Mouse (Mus musculus) stomach, postnatal 0 days (tissue): Measurements from ENCODE around the gene Fxyd7. TPM values are rescaled to one million over a fixed set of nuclear protein-coding genes. Genes with fewer than 3 reads are reported as not detected.

Source experiments
- ATAC-seq: fragments of 200-750 bp; cut with Nextera tagmentation; 2 replicates; pipeline ENCODE4 v1.8.0; 2017; ENCODE audit not compliant: low FRiP score, low TSS enrichment
- DNase-seq: peaks from one replicate; pipeline ENCODE4 v3.0.0-alpha.2; 2016; ENCODE audit warnings: low spot score
- H3K27ac ChIP-seq: fragments of 300-500 bp; sonication (generic); replicated peaks from 2 replicates; pipeline ENCODE4 v1.5.1; 2014; ENCODE audit warnings: mild to moderate bottlenecking, control low read depth
- H3K27me3 ChIP-seq: fragments of 300-500 bp; sonication (generic); 2 replicates; pipeline ENCODE4 v1.6.1; 2014; ENCODE audit warnings: low read length; ENCODE audit not compliant: control insufficient read depth, insufficient read depth
- H3K36me3 ChIP-seq: fragments of 300-500 bp; sonication (generic); 2 replicates; pipeline ENCODE4 v1.6.1; 2014; ENCODE audit warnings: low read length, mixed read lengths; ENCODE audit not compliant: control insufficient read depth, insufficient read depth
- H3K4me1 ChIP-seq: fragments of 300-500 bp; sonication (generic); replicated peaks from 2 replicates; pipeline ENCODE4 v1.6.1; 2014; ENCODE audit warnings: antibody characterized with exemption; ENCODE audit not compliant: control insufficient read depth, insufficient read depth
- H3K4me2 ChIP-seq: fragments of 300-500 bp; sonication (generic); replicated peaks from 2 replicates; pipeline ENCODE4 v1.6.1; 2014; ENCODE audit warnings: low read depth, mild to moderate bottlenecking, control low read depth, moderate library complexity
- H3K4me3 ChIP-seq: fragments of 300-500 bp; sonication (generic); 2 replicates; pipeline ENCODE4 v1.5.1; 2014; ENCODE audit warnings: low read depth, low read length, control low read depth
- H3K9ac ChIP-seq: fragments of 300-500 bp; sonication (generic); 2 replicates; pipeline ENCODE4 v1.6.1; 2014; ENCODE audit warnings: mild to moderate bottlenecking, low read length, control low read depth, mixed read lengths
- H3K9me3 ChIP-seq: fragments of 300-500 bp; sonication (generic); 2 replicates; pipeline ENCODE4 v1.6.1; 2016; ENCODE audit warnings: low read length; ENCODE audit not compliant: control insufficient read depth
- CTCF ChIP-seq: IDR thresholded peaks from 2 replicates; pipeline ENCODE4 v1.5.1; 2016; ENCODE audit warnings: antibody characterized with exemption, low read depth, mild to moderate bottlenecking, moderate library complexity
- EP300 ChIP-seq: optimal IDR thresholded peaks from 2 replicates; pipeline ENCODE3; 2016; ENCODE audit warnings: antibody characterized with exemption
- WGBS: fragments of 180-500 bp; shearing (Covaris S2); extraction: QIAGEN DNeasy Blood & Tissue Kit; methylation state at CpG from one replicate; pipeline ENCODE4 v1.1.7; 2014; 5-methylcytosine and 5-hydroxymethylcytosine counted together
- polyA plus RNA-seq: library from polyadenylated mRNA; unstranded; fragments of >200 nt; fragmentation: Nextera tagmentation; extraction: Ambion mirVana; gene quantifications from 2 replicates; pipeline ENCODE4 v1.2.1, GENCODE M21; 2015

Fxyd7 gene
- polyA plus RNA-seq, 1 experiment from 2014 or later: 19.9 TPM

- H3K36me3 ChIP-seq: no peaks in the 10 kb centered on the region
- H3K9ac ChIP-seq: no peak overlapping the region
- no peaks in the 10 kb centered on the region for H3K9me3 ChIP-seq
- 93% methylated on average over 9 of the region's 9 CpGs for WGBS
- no peak for DNase-seq
- no peak for ATAC-seq
- peaks cover 3% of the 10 kb centered on the region; the same call in 1 of the 2 replicates for H3K4me1 ChIP-seq
- TF ChIP-seq CTCF: no peak
- no peak for TF ChIP-seq EP300
- H3K27me3 ChIP-seq: no peaks in the 10 kb centered on the region
- peak overlapping the region; percentile 73 for H3K27ac ChIP-seq
- H3K4me3 ChIP-seq: no peak overlapping the region
- no peak overlapping the region for H3K4me2 ChIP-seq
These were observed 35.0 kb upstream of the Fxyd7 start for GRCm38 (mm10) chr7:31086175-31086755.

DNA sequence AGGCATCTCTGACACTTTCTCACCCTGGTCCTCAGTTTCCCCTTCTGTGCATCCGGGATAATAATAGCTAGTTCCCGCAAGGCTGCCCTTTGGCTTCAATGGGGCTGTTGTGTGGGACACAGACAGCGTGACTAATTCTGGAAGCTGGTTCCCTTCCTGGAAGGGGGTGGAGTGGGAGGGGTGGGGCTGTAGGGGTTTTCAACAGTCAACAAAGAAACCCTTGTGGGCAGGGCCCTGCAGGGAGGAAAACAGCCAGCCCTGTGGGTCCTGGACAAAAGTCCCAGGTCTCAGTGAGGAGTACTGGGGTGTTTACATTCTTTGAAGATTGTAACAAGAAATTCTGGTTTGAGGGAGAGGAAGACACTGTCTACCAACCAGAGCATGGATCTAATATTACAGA lies 33.9 kb upstream of the Fxyd7 start:
- Histone ChIP-seq H3K4me2 (no peak overlapping the region), H3K36me3 (no peaks in the 10 kb centered on the region), H3K27ac (peak overlapping the region; percentile 81), H3K4me3 (no peak overlapping the region), H3K27me3 (no peaks in the 10 kb centered on the region), H3K9ac (no peak overlapping the region), H3K4me1 (peaks cover 3% of the 10 kb centered on the region; the same call in 1 of the 2 replicates), H3K9me3 (no peaks in the 10 kb centered on the region)
- TF ChIP-seq CTCF: no peak
- TF ChIP-seq EP300: no peak
- ATAC-seq (peak; percentile 68), DNase-seq (peak; percentile 76)
- WGBS: 44% methylated on average over 3 of the region's 3 CpGs

DNA sequence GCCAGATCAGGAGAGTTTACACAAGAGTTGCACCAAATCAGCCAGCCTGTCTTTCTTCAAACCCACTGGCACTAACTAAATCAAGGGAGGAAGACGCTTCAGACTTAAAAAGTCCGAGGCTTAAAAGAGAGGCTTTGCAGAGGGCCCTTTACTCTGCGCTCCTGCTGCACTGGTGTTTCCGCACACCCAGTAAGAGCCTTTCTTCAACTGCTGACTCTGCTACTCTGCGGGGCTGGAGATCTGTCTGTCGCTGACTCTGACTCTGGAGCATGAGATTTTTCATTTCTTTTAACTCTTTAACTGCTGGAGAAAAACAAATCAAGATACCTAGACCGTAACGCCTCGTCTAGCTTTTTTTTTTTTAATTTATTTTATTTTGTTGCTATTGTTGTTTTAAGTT lies 32.9 kb upstream of the Fxyd7 start:
- H3K27me3 ChIP-seq: no peaks in the 10 kb centered on the region
- TF ChIP-seq EP300 (no peak), CTCF (no peak)
- WGBS: 43% methylated on average over 9 of the region's 9 CpGs
- H3K9me3 ChIP-seq: no peaks in the 10 kb centered on the region
- no peak overlapping the region for H3K9ac ChIP-seq
- no peaks in the 10 kb centered on the region for H3K36me3 ChIP-seq
- peaks cover 3% of the 10 kb centered on the region; the same call in 1 of the 2 replicates for H3K4me1 ChIP-seq
- H3K27ac ChIP-seq: peak overlapping the region; percentile 49
- DNase-seq: no peak
- no peak for ATAC-seq
- no peak overlapping the region for H3K4me3 ChIP-seq
- no peak overlapping the region for H3K4me2 ChIP-seq

DNA sequence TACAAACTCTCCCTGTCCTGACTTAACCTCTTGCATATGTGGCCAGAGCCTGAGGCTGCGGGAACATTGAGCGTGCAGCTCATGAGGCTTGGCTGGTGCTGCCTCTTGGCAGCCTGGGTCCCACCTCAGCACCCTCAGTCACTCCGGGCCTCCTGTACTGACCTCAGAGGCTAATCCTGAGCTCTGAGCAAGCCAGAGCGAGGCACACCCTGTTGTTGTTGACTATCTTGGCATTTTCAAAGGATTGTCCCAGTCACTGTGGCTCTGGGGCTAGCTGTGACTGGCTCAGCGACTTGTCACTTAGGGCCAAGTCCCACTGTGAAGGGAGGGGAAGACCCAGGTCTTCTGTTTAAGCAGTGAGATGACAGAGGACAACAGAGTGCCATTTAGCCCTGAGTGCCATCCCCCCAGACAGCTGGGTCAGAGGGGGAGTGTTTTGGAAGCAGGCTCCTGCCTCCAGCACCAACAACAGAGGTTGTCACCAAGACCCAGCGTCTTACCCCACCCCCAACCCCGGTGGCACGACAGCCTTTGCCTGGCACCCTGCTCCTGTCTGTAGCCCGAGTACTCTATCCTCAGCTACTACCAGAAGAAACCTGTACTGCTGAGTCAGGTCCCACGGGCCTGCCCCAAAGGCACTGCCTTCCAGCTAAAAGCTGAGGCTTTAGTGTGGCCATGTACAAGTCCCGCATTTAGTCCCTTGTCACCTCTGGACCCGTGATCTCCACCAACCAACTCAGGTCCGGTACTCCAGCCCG lies 31.7 kb upstream of the Fxyd7 start:
- H3K4me3 ChIP-seq: no peak overlapping the region
- no peak overlapping the region for H3K4me2 ChIP-seq
- H3K27me3 ChIP-seq: no peaks in the 10 kb centered on the region
- TF ChIP-seq CTCF (no peak), EP300 (no peak)
- peak; percentile 66 for DNase-seq
- H3K9ac ChIP-seq: 0 out of 2 replicates have a peak overlapping the region, but pooled peaks have one; percentile 13
- no peaks in the 10 kb centered on the region for H3K36me3 ChIP-seq
- H3K4me1 ChIP-seq: peaks cover 3% of the 10 kb centered on the region; the same call in 1 of the 2 replicates
- 57% methylated on average over 14 of the region's 14 CpGs for WGBS
- H3K9me3 ChIP-seq: no peaks in the 10 kb centered on the region
- peak overlapping the region; percentile 74 for H3K27ac ChIP-seq
- ATAC-seq: peak; percentile 86

GRCm38 (mm10) chr7:31082106-31082505 lies 30.8 kb upstream of the Fxyd7 start:
- no peak for DNase-seq
- H3K9ac ChIP-seq: no peak overlapping the region
- peaks cover 3% of the 10 kb centered on the region; the same call in 1 of the 2 replicates for H3K4me1 ChIP-seq
- H3K4me2 ChIP-seq: no peak overlapping the region
- no peak for TF ChIP-seq EP300
- TF ChIP-seq CTCF: no peak
- H3K36me3 ChIP-seq: no peaks in the 10 kb centered on the region
- no peak overlapping the region for H3K4me3 ChIP-seq
- ATAC-seq: no peak
- H3K9me3 ChIP-seq: no peaks in the 10 kb centered on the region
- H3K27me3 ChIP-seq: no peaks in the 10 kb centered on the region
- no peak overlapping the region for H3K27ac ChIP-seq

- Histone ChIP-seq H3K27ac (no peak overlapping the region), H3K4me2 (no peak overlapping the region), H3K4me3 (no peak overlapping the region), H3K36me3 (no peaks in the 10 kb centered on the region), H3K4me1 (peaks cover 3% of the 10 kb centered on the region; the same call in 1 of the 2 replicates), H3K9me3 (no peaks in the 10 kb centered on the region), H3K27me3 (no peaks in the 10 kb centered on the region), H3K9ac (no peak overlapping the region)
- TF ChIP-seq CTCF (no peak), EP300 (no peak)
- WGBS: 67% methylated on average over 1 of the region's 1 CpGs
- ATAC-seq (no peak), DNase-seq (no peak)
These were observed 29.8 kb upstream of the Fxyd7 start for GRCm38 (mm10) chr7:31081106-31081505.
